Mouse (Mus musculus) stomach, postnatal 0 days (tissue): ENCODE results near the gene Slc6a4.

Experiments used
- CTCF ChIP-seq: IDR thresholded peaks from 2 replicates; pipeline ENCODE4 v1.5.1; 2016; ENCODE audit warnings: antibody characterized with exemption, low read depth, mild to moderate bottlenecking, moderate library complexity
- EP300 ChIP-seq: optimal IDR thresholded peaks from 2 replicates; pipeline ENCODE3; 2016; ENCODE audit warnings: antibody characterized with exemption

DNA sequence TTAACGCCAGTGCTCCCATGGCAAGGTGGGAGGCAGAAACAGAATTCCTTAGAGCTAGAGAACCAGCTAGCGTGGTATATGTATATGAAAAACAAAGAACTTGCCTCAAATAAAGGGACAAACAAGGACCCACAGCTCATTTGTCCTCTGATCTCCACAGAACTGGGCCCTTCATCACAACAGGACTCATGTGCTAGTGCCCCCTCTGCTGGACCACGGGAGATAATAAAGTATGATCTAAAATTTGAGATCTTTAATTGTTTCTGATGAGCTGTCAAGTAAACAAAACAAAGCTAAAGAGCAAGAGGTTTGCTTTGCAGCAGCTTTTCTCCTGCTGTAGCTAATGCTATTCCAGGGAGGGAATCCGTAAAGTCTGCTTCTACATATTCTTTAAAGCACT lies 72.3 kb downstream of the Slc6a4 start:
- TF ChIP-seq CTCF (peak; percentile 61), EP300 (no peak)
